Mouse (Mus musculus) neutrophil, adult 83 days (primary cell): Measurements from ENCODE around the gene Ccl20. TPM values are rescaled to one million over a fixed set of nuclear protein-coding genes. Genes with fewer than 3 reads are reported as not detected.

Experiments used
- total RNA-seq, 2 experiments: library from RNA; stranded (reverse); gene quantifications; one replicate each; pipeline ENCODE4 v1.2.4; 2023

Gene Ccl20
- total RNA-seq = not detected

DNA sequence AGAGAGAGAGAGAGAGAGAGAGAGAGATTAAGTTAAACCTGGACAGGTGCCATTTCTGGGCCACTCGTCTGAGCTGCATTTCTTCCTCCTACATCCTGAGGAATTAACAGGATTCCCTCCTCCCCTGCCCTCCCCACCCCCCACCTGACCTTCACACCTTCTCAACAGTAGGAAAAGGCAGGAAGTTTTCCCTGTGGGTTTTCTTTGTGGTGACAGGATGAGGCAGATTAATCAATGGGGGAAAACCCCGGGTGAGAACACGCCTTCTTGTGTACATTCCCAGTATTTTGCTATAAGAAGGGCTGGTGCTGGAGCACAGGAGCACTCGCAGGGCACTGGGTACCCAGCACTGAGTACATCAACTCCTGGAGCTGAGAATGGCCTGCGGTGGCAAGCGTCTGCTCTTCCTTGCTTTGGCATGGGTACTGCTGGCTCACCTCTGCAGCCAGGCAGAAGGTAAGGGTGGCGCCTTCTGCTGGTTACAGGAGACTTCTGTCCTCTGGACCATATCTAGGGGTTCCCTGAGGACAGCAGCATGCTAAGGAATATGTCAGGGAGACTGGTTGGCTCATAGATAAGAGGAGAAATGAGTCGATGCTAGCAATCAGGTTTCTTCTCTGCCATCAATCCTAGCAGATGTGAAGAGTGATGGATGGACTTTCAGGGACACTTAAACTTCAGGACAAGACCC is at the start of gene Ccl20:
TSS of gene Ccl20 (plus strand) at position 320 of the 691 bp plus-strand sequence.

DNA sequence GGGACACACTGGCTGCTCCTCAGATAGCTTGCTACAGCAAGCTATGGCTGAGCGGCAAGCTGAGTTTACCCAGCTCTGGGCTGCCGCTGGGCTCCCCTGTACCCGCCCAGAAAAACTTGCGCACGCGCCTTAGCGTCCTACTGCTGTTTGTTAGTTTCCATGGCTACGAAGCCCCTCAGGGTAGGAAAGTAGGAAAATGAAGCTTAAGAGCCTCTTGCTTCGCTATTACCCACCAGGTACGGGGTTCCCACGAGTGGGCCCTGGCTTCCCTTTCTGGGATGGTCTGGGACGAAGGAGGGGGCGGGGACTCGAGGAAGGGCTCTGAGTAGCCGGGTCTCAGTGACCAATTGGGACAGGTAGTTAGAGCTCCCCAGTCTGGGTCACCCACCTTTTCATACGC is 43.0 kb downstream of the Ccl20 start, which contains the start of gene Daw1:
TSS of gene Daw1 (plus strand) at position 150 of the 400 bp plus-strand sequence.

Other genes with a start within 250 kb of the Ccl20 start
- gene A030005L19Rik, start 203.4 kb upstream of the Ccl20 start, total RNA-seq = not detected
- not detected for gene A030014E15Rik, start 191.8 kb upstream of the Ccl20 start, total RNA-seq
- not detected for gene Gm6217, start 185.4 kb upstream of the Ccl20 start, total RNA-seq
- gene A030003K21Rik, start 173.4 kb upstream of the Ccl20 start, total RNA-seq = not detected
- gene Gm7544, start 160.8 kb upstream of the Ccl20 start, total RNA-seq = not detected
- not detected for gene Gm47955, start 156.5 kb upstream of the Ccl20 start, total RNA-seq
- gene Gm47959, start 116.2 kb upstream of the Ccl20 start, total RNA-seq = not detected
- not detected for gene Slc19a3, start 78.3 kb upstream of the Ccl20 start, total RNA-seq
- gene Krtap28-10, start 74.3 kb upstream of the Ccl20 start, total RNA-seq = not detected
- not detected for gene Gm47969, start 71.8 kb upstream of the Ccl20 start, total RNA-seq
- not detected for gene A030005K14Rik, start 57.4 kb upstream of the Ccl20 start, total RNA-seq
- gene Krtap28-13, start 55.8 kb upstream of the Ccl20 start, total RNA-seq = not detected
- gene Daw1, start 43.0 kb downstream of the Ccl20 start, total RNA-seq = not detected